Mouse (Mus musculus): Measurements from ENCODE around the gene Cit.

DNA sequence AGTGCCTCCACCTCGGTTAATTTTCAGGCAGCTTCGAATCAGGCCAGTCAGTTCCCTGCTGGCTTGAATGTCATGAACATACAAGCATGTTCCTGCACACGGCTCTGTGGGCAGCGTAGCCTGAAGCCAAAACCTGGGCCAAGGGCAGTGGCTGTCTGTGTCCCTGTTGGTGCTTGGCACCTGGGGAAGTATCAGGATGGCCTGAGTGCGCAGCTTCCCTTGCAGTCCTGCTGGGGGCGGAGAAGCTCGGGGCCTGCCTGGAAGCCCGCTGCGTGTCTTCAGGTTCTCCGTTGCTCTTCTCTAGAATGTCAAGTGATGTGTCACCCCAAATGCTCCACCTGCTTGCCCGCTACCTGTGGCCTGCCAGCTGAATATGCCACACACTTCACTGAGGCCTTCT is 140.0 kb downstream of the Cit start:
- TF ChIP-seq CTCF (IDR thresholded peaks at IDR 0.05; ENCODE audit: low read depth, low read length) (no peak), POLR2A (IDR thresholded peaks at IDR 0.05; ENCODE audit: borderline replicate concordance, low read depth, low read length) (no peak)
